Mouse (Mus musculus): ENCODE data around the gene Fam198a.

The Fam198a gene

DNA sequence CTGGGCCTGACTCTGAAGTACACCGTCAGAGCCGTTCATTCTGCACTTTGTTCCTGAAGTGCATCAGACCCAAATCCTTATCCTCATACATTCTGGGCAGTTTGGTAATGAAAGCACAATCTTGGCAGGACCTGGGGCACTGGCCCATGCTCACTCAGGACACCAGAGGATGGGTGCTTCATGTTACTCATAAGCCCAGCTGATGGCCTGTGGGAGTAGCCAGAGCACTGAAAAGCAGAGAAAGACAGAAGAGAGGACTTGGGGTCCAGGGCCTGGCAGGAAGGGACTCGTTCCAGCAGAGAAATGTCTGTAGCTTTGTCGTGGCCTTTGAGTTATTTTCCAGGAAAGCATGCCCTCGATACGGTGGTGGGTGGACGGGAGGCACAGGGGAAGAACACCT lies 79.0 kb downstream of the Fam198a start:
- no peak for DNase-seq (ENCODE audit: low read depth, low spot score)
- H3K36me3 ChIP-seq (ENCODE audit: control insufficient read depth, insufficient read depth, low read length, poor library complexity, severe bottlenecking): no peaks in the 10 kb centered on the region
- H3K27me3 ChIP-seq (ENCODE audit: control insufficient read depth, insufficient read depth, low read length, poor library complexity, severe bottlenecking): no peaks in the 10 kb centered on the region
